Mouse (Mus musculus) heart, postnatal 0 days (tissue): ENCODE measurements around the gene D17Wsu92e. TPM values are rescaled to one million over a fixed set of nuclear protein-coding genes. Genes with fewer than 3 reads are reported as not detected.

Experiments used
- ATAC-seq: fragments of 200-750 bp; cut with Nextera tagmentation; 2 replicates; pipeline ENCODE4 v1.8.0; 2017; ENCODE audit warnings: low read depth, moderate number of reproducible peaks, moderate library complexity; ENCODE audit not compliant: insufficient read depth
- DNase-seq: peaks from one replicate; pipeline ENCODE4 v3.0.0-alpha.2; 2016; ENCODE audit warnings: low spot score
- H3K27ac ChIP-seq: fragments of 300-500 bp; sonication (generic); 2 replicates; pipeline ENCODE4 v1.5.1; 2014; ENCODE audit warnings: low read depth, mild to moderate bottlenecking
- H3K27me3 ChIP-seq: fragments of 300-500 bp; sonication (generic); 2 replicates; pipeline ENCODE4 v1.6.1; 2014; ENCODE audit warnings: low read length, mixed read lengths; ENCODE audit not compliant: control insufficient read depth, insufficient read depth
- H3K36me3 ChIP-seq: fragments of 300-500 bp; sonication (generic); replicated peaks from 2 replicates; pipeline ENCODE4 v1.6.1; 2014; ENCODE audit warnings: low read length, mixed read lengths; ENCODE audit not compliant: control insufficient read depth, insufficient read depth
- H3K4me1 ChIP-seq: fragments of 300-500 bp; sonication (generic); 2 replicates; pipeline ENCODE4 v1.6.1; 2014; ENCODE audit warnings: antibody characterized with exemption; ENCODE audit not compliant: control insufficient read depth, insufficient read depth
- H3K4me2 ChIP-seq: fragments of 300-500 bp; sonication (generic); 2 replicates; pipeline ENCODE4 v1.6.1; 2014; ENCODE audit warnings: low read depth, mild to moderate bottlenecking, low read length, moderate library complexity
- H3K4me3 ChIP-seq: fragments of 300-500 bp; sonication (generic); 2 replicates; pipeline ENCODE4 v1.5.1; 2014; ENCODE audit warnings: low read depth, low read length
- H3K9ac ChIP-seq: fragments of 300-500 bp; sonication (generic); replicated peaks from 2 replicates; pipeline ENCODE4 v1.6.1; 2014; ENCODE audit warnings: low read depth, low read length, mixed read lengths
- H3K9me3 ChIP-seq: fragments of 300-500 bp; sonication (generic); replicated peaks from 2 replicates; pipeline ENCODE4 v1.6.1; 2016; ENCODE audit warnings: low read length; ENCODE audit not compliant: control insufficient read depth
- CTCF ChIP-seq: IDR thresholded peaks from 2 replicates; pipeline ENCODE4 v1.5.1; 2016; ENCODE audit warnings: antibody characterized with exemption, control low read depth, low read depth
- EP300 ChIP-seq: IDR thresholded peaks from 2 replicates; pipeline ENCODE4 v1.6.1; 2016; ENCODE audit warnings: antibody characterized with exemption, low read depth
- WGBS: fragments of 180-500 bp; shearing (Covaris S2); extraction: QIAGEN DNeasy Blood & Tissue Kit; methylation state at CpG from one replicate; pipeline ENCODE4 v1.1.7; 2014; 5-methylcytosine and 5-hydroxymethylcytosine counted together
- polyA plus RNA-seq: library from polyadenylated mRNA; unstranded; fragments of >200 nt; fragmentation: Nextera tagmentation; extraction: Ambion mirVana; gene quantifications from 2 replicates; pipeline ENCODE4 v1.2.1, GENCODE M21; 2015
- total RNA-seq: library from RNA; depleted of rRNA; stranded (reverse); fragments of >200 nt; gene quantifications from 2 replicates; pipeline ENCODE4 v1.2.3, GENCODE M21; 2014; ENCODE audit warnings: low replicate concordance

Gene D17Wsu92e
- total and polyA plus RNA-seq, 2 experiments from 2014 or later: 15.0 to 80.6 TPM

- no peak overlapping the region for H3K4me2 ChIP-seq
- H3K27ac ChIP-seq: no peak overlapping the region
- H3K9me3 ChIP-seq: 0 out of 2 replicates have a peak, but pooled peaks cover 4% of the 10 kb centered on the region
- H3K4me3 ChIP-seq: no peak overlapping the region
- DNase-seq (no peak), ATAC-seq (no peak)
- H3K9ac ChIP-seq: no peak overlapping the region
- H3K36me3 ChIP-seq: peaks cover 31% of the 10 kb centered on the region
- H3K4me1 ChIP-seq: no peaks in the 10 kb centered on the region
- 69% methylated on average over 12 of the region's 12 CpGs for WGBS
- H3K27me3 ChIP-seq: no peaks in the 10 kb centered on the region
- no peak for TF ChIP-seq EP300
- no peak for TF ChIP-seq CTCF
These were observed 52.9 kb downstream of the D17Wsu92e start for GRCm38 (mm10) chr17:27767543-27767942.

GRCm38 (mm10) chr17:27767120-27767519 lies 53.3 kb downstream of the D17Wsu92e start:
- H3K27me3 ChIP-seq: no peaks in the 10 kb centered on the region
- ATAC-seq: no peak
- H3K9me3 ChIP-seq: 0 out of 2 replicates have a peak, but pooled peaks cover 4% of the 10 kb centered on the region
- no peaks in the 10 kb centered on the region for H3K4me1 ChIP-seq
- H3K4me2 ChIP-seq: no peak overlapping the region
- DNase-seq: no peak
- TF ChIP-seq EP300: no peak
- no peak for TF ChIP-seq CTCF
- H3K4me3 ChIP-seq: no peak overlapping the region
- WGBS: 75% methylated on average over 5 of the region's 5 CpGs
- no peak overlapping the region for H3K9ac ChIP-seq
- H3K27ac ChIP-seq: no peak overlapping the region
- peaks cover 31% of the 10 kb centered on the region for H3K36me3 ChIP-seq

- Histone ChIP-seq H3K27ac (no peak overlapping the region), H3K4me2 (no peak overlapping the region), H3K9me3 (0 out of 2 replicates have a peak, but pooled peaks cover 4% of the 10 kb centered on the region), H3K4me1 (no peaks in the 10 kb centered on the region), H3K36me3 (peaks cover 31% of the 10 kb centered on the region), H3K9ac (no peak overlapping the region), H3K4me3 (no peak overlapping the region), H3K27me3 (no peaks in the 10 kb centered on the region)
- 96% methylated on average over 6 of the region's 6 CpGs for WGBS
- no peak for TF ChIP-seq CTCF
- no peak for TF ChIP-seq EP300
- ATAC-seq (no peak), DNase-seq (no peak)
These were observed 55.4 kb downstream of the D17Wsu92e start for GRCm38 (mm10) chr17:27765066-27765465.

GRCm38 (mm10) chr17:27764453-27764852 lies 56.0 kb downstream of the D17Wsu92e start:
- no peak for DNase-seq
- Histone ChIP-seq H3K4me3 (no peak overlapping the region), H3K9me3 (0 out of 2 replicates have a peak, but pooled peaks cover 4% of the 10 kb centered on the region), H3K27me3 (no peaks in the 10 kb centered on the region), H3K4me2 (no peak overlapping the region), H3K4me1 (no peaks in the 10 kb centered on the region), H3K36me3 (peaks cover 31% of the 10 kb centered on the region), H3K27ac (no peak overlapping the region), H3K9ac (no peak overlapping the region)
- TF ChIP-seq CTCF: 0 out of 2 replicates have a peak, but pooled peaks have one; percentile 13
- TF ChIP-seq EP300: no peak
- ATAC-seq: no peak
- 96% methylated on average over 2 of the region's 2 CpGs for WGBS

GRCm38 (mm10) chr17:27762884-27763283 lies 57.6 kb downstream of the D17Wsu92e start:
- Histone ChIP-seq H3K4me2 (no peak overlapping the region), H3K9ac (no peak overlapping the region), H3K36me3 (peaks cover 27% of the 10 kb centered on the region), H3K4me3 (no peak overlapping the region), H3K4me1 (no peaks in the 10 kb centered on the region), H3K27me3 (no peaks in the 10 kb centered on the region), H3K27ac (no peak overlapping the region), H3K9me3 (0 out of 2 replicates have a peak, but pooled peaks cover 4% of the 10 kb centered on the region)
- WGBS: 92% methylated on average over 11 of the region's 11 CpGs
- DNase-seq (no peak), ATAC-seq (no peak)
- TF ChIP-seq EP300: no peak
